In genomic region chr3:143914341-143915217, GRCm38 (mm10) we compare ENCODE assay signal across 10 mouse cellular contexts.
DNase-seq lines count a peak whose midpoint lies in the region; ATAC-seq and TF ChIP-seq lines count a peak whose summit lies in the region.
"Had no signal": no experiment of that assay in that cellular context is flagged by ENCODE, and none has a peak within 500 bp of the region (broad histone marks: within the 10 kb centered on the region; RNA-seq: fewer than 3 reads in every experiment).

No protein-coding gene starts in this region.

- H3K79me2 ChIP-seq in heart, adult 2 months (replicated peaks; ENCODE audit: control insufficient read depth, insufficient read depth, low read length): no peaks in the 10 kb centered on the region

- peak overlapping the region; percentile 13; the same call in 1 of the 2 replicates for H3K27ac ChIP-seq in heart, embryonic 13.5 days (replicated peaks)
- H3K27ac ChIP-seq in heart, adult 2 months: no peak overlapping the region
- H3K27ac ChIP-seq: liver, embryonic 14.5 days had no signal

- no peak for DNase-seq in heart, adult 2 months
- peak; percentile 38 for DNase-seq in Muller cell, postnatal 12 days (ENCODE audit: inconsistent ontology term)
- peak; percentile 68 for DNase-seq in forelimb bud, embryonic 11.5 days (ENCODE audit: low read depth, low spot score)
- DNase-seq in mesoderm, embryonic 11.5 days (ENCODE audit: low read depth, low spot score): peak; percentile 13
- DNase-seq in left cerebral cortex, adult 11 months (ENCODE audit: low spot score): no peak
- DNase-seq: B cell, adult 2 months had no signal

- H3K36me3 ChIP-seq in heart, embryonic 13.5 days: no peaks in the 10 kb centered on the region
- H3K36me3 ChIP-seq in heart, adult 2 months (ENCODE audit: control insufficient read depth, insufficient read depth, low read length): no peaks in the 10 kb centered on the region

- TF ChIP-seq CTCF in heart, adult 2 months (IDR thresholded peaks at IDR 0.05): no peak

- TF ChIP-seq POLR2A in heart, adult 2 months (IDR thresholded peaks at IDR 0.05; ENCODE audit: insufficient read depth, low read depth, low read length): no peak

- ATAC-seq in heart, embryonic 13.5 days (ENCODE audit: extremely low read depth, insufficient number of reproducible peaks, low FRiP score, low TSS enrichment): no peak; the same call in 1 of the 2 replicates
- ATAC-seq in cerebellum, adult (ENCODE audit: insufficient number of reproducible peaks, low FRiP score, low TSS enrichment): no peak
- no peak for ATAC-seq in frontal cortex, adult (ENCODE audit: low TSS enrichment)

- no peak overlapping the region for H3K4me3 ChIP-seq in heart, embryonic 13.5 days
- H3K4me3 ChIP-seq in heart, adult 2 months: no peak overlapping the region

- H3K4me1 ChIP-seq in heart, embryonic 13.5 days: peaks cover 19% of the 10 kb centered on the region
- no peaks in the 10 kb centered on the region for H3K4me1 ChIP-seq in heart, adult 2 months (ENCODE audit: control insufficient read depth, insufficient read depth, low read length)

- no peak overlapping the region for H3K9ac ChIP-seq in heart, embryonic 13.5 days
- no peak overlapping the region for H3K9ac ChIP-seq in heart, adult 2 months (ENCODE audit: low read depth, low read length)
- H3K9ac ChIP-seq: liver, embryonic 14.5 days had no signal

- intact Hi-C loops in heart, adult 2 months (cut with DNase I): no loop called here

- H3K27me3 ChIP-seq in heart, embryonic 13.5 days (replicated peaks): no peaks in the 10 kb centered on the region
- no peaks in the 10 kb centered on the region for H3K27me3 ChIP-seq in heart, adult 2 months (ENCODE audit: control insufficient read depth, insufficient read depth, low read length)

- no peaks in the 10 kb centered on the region for H3K9me3 ChIP-seq in heart, embryonic 13.5 days

- WGBS in heart, embryonic 13.5 days: 35% methylated on average over 6 of the region's 6 CpGs
- WGBS in heart, adult 2 months: 37% methylated on average over 6 of the region's 6 CpGs

- H3K4me2 ChIP-seq in heart, embryonic 13.5 days: 0 out of 2 replicates have a peak overlapping the region, but pooled peaks have one; percentile 9

- TF ChIP-seq EP300 in heart, adult 2 months (IDR thresholded peaks at IDR 0.05; ENCODE audit: insufficient read depth, low read depth, low read length): no peak

Comparison
In these comparisons a context has a peak if more than half of its experiments do, and no peak if none do; other contexts are left out.
1. DNase-seq: peak in Muller cell, postnatal 12 days (single experiment), forelimb bud, embryonic 11.5 days (single experiment) and mesoderm, embryonic 11.5 days (single experiment); none in heart, adult 2 months (0 of 2) and left cerebral cortex, adult 11 months (single experiment).